Mouse (Mus musculus): ENCODE results near the gene Pet2. TPM values are rescaled to one million over a fixed set of nuclear protein-coding genes. Genes with fewer than 3 reads are reported as not detected.

The Pet2 gene
- not detected for total RNA-seq (2021)

GRCm38 (mm10) chrX:89409589-89409988 lies at the start of gene Pet2:
Gene Pet2 (minus strand): TSS chrX:89409689.
- intact Hi-C loops (cut with DNase I) = no loop called here
- no peak for DNase-seq (ENCODE audit: low spot score in 2 of 2)

Data from left cerebral cortex, postnatal 36 days (tissue).